Mouse (Mus musculus): Measurements from ENCODE around the gene Magea8.
"Not testable (repeated sequence)": the region's sequence is repeated elsewhere in the genome, so short reads cannot be mapped to it uniquely, and the experiment has no call there.

Gene Magea8

DNA sequence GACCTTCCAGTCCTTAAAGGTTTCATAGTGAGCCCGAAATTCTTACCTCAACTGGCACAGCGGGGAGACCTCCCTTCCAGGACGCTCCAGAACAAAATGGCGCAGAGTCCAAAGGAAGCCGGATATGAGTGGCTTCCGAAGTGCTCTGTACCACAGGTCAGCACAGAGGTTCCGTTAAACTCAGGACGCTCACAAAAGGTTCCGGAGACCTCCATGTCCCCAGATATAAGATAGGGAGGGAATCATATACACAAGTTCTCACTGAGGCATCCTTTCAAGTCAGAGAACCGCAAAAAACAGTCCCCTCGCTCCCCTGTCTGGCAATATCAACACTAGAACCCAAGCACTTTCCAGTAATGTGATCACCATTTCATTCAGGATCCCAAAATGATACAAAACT is at the start of gene Magea8:
Gene Magea8 (minus strand): TSS at position 101 of the 400 bp plus-strand sequence.
- not testable (repeated sequence) for DNase-seq

DNA sequence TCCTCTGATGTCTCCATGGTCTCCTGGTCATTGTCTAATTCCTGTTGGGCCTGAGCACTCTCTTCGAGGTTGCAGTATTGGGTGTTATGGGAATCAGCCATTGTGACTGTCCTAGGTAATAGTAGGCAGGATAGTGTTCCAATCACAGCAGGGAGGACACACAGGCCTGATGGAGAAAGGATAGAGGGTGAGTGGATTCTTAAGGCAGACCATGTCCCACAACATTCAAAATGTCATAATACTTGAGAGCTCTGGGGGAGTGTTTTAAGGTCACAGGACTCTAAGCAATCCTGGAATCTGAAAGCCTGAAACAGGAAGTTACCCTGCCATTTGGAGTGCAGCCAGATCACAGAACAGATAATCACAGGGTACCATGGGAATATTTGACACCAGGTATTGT is 46.2 kb downstream of the Magea8 start, which contains the start of gene Magea3:
Gene Magea3 (minus strand): TSS at position 101 of the 400 bp plus-strand sequence.
- not testable (repeated sequence) for DNase-seq

DNA sequence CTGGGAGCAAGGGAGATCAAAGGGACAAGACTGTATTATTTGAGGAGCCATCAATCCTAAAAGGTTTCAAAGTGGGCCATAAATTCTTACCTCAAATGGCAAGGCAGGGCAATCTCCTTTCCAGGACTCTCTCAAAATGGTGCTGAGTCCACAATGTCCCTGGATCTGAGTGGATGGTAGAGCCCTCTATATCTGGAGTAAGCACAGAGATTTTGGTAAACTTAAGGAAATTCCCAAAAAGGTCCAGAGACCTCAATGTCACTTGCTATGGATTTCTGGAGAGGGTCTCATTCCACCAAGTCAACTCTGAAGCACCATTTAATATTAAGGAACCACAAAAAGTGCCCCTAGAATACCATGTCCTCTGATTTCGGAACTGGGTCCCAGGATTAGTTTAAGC is 59.8 kb downstream of the Magea8 start, which contains the start of gene Magea6:
Gene Magea6 (minus strand): TSS at position 101 of the 400 bp plus-strand sequence.
- DNase-seq, result not testable (repeated sequence)
